In the genomic region with DNA sequence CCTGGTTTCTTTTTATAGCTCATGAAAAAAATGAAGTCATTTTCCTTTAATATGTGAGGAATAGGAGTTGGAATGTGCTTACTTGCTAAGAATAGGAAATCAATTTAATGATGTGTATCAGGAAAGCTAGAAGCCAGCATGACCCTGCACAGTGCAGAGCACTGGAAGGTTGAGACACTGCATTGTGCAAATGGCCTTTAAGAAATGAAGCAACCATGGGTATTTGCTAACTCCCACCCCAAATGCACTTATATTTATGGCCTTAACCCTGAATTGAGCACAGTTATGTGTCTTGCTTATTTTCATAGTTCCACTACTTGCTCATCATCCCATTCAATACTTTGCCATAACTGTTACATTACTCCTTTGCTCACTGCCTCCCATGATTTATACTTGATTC, we compare ENCODE assay signal across 19 mouse cellular contexts.
DNase-seq lines count a peak whose midpoint lies in the region; ATAC-seq lines count a peak whose summit lies in the region.
"Had no signal": no experiment of that assay in that cellular context is flagged by ENCODE, and none has a peak within 500 bp of the region (broad histone marks: within the 10 kb centered on the region; RNA-seq: fewer than 3 reads in every experiment).

No protein-coding gene starts in this region.

- ATAC-seq in hindbrain, embryonic 13.5 days (ENCODE audit: low FRiP score) = no peak
- no peak for ATAC-seq in hindbrain, embryonic 16.5 days
- ATAC-seq in neural tube, embryonic 12.5 days (ENCODE audit: low FRiP score, low read depth) = 0 out of 2 replicates have a peak, but pooled peaks have one; percentile 31
- ATAC-seq in forebrain, embryonic 14.5 days = no peak
- ATAC-seq in neural tube, embryonic 14.5 days (ENCODE audit: low read depth) = 0 out of 2 replicates have a peak, but pooled peaks have one; percentile 20

- DNase-seq in neural tube, embryonic 10.5 days (ENCODE audit: extremely low spot score, low spot score) = no peak
- DNase-seq in forebrain, embryonic 14.5 days (ENCODE audit: low spot score) = no peak
- DNase-seq in gastrocnemius, adult 18-20 months (ENCODE audit: low spot score) = no peak
- no peak for DNase-seq in left cerebral cortex, adult 18-20 months (ENCODE audit: low spot score in 2 of 2)
- DNase-seq: B cell, adult 2 months; cerebellum, adult 11 months; cerebellum, postnatal 25 days; gastrocnemius, postnatal 14 days; heart, adult 2 months; kidney, adult 2 months; kidney, postnatal 4 days; lung, postnatal 36 days; thymus, adult 2 months had no signal

- 0 out of 2 replicates have a peak, but pooled peaks cover 2% of the 10 kb centered on the region for H3K9me3 ChIP-seq in hindbrain, embryonic 13.5 days
- H3K9me3 ChIP-seq in hindbrain, embryonic 16.5 days (ENCODE audit: control insufficient read depth, low read length) = no peaks in the 10 kb centered on the region
- no peaks in the 10 kb centered on the region for H3K9me3 ChIP-seq in neural tube, embryonic 12.5 days
- H3K9me3 ChIP-seq in forebrain, embryonic 14.5 days (replicated peaks; ENCODE audit: control insufficient read depth, low read length) = 0 out of 2 replicates have a peak, but pooled peaks cover 4% of the 10 kb centered on the region
- no peaks in the 10 kb centered on the region for H3K9me3 ChIP-seq in neural tube, embryonic 14.5 days (ENCODE audit: control insufficient read depth, low read length)
- H3K9me3 ChIP-seq: heart, embryonic 15.5 days; liver, embryonic 15.5 days had no signal

- peak overlapping the region; percentile 82 for H3K27ac ChIP-seq in hindbrain, embryonic 13.5 days
- H3K27ac ChIP-seq in hindbrain, embryonic 16.5 days (ENCODE audit: low read depth, low read length) = no peak overlapping the region
- no peak overlapping the region for H3K27ac ChIP-seq in neural tube, embryonic 12.5 days
- H3K27ac ChIP-seq in forebrain, embryonic 14.5 days (ENCODE audit: low read depth, low read length) = peak overlapping the region; percentile 87; the same call in 1 of the 2 replicates
- no peak overlapping the region for H3K27ac ChIP-seq in neural tube, embryonic 14.5 days (ENCODE audit: low read depth, low read length)
- H3K27ac ChIP-seq: heart, adult 2 months; liver, embryonic 15.5 days had no signal

- no peak overlapping the region for H3K9ac ChIP-seq in hindbrain, embryonic 13.5 days
- H3K9ac ChIP-seq in hindbrain, embryonic 16.5 days (ENCODE audit: low read depth, low read length) = no peak overlapping the region
- H3K9ac ChIP-seq in neural tube, embryonic 12.5 days = no peak overlapping the region
- no peak overlapping the region for H3K9ac ChIP-seq in forebrain, embryonic 14.5 days (ENCODE audit: low read length)
- H3K9ac ChIP-seq in neural tube, embryonic 14.5 days (replicated peaks; ENCODE audit: low read depth, low read length) = no peak overlapping the region
- H3K9ac ChIP-seq: heart, embryonic 15.5 days; liver, embryonic 15.5 days had no signal

- no peaks in the 10 kb centered on the region for H3K27me3 ChIP-seq in hindbrain, embryonic 13.5 days
- H3K27me3 ChIP-seq in hindbrain, embryonic 16.5 days (replicated peaks; ENCODE audit: control insufficient read depth, insufficient read depth, low read length) = no peaks in the 10 kb centered on the region
- H3K27me3 ChIP-seq in neural tube, embryonic 12.5 days (replicated peaks) = no peaks in the 10 kb centered on the region
- no peaks in the 10 kb centered on the region for H3K27me3 ChIP-seq in forebrain, embryonic 14.5 days (replicated peaks; ENCODE audit: control insufficient read depth, insufficient read depth, low read length)
- H3K27me3 ChIP-seq in neural tube, embryonic 14.5 days (ENCODE audit: control insufficient read depth, insufficient read depth, low read length) = no peaks in the 10 kb centered on the region
- H3K27me3 ChIP-seq: heart, embryonic 15.5 days; liver, embryonic 15.5 days had no signal

- H3K36me3 ChIP-seq in hindbrain, embryonic 13.5 days = no peaks in the 10 kb centered on the region
- H3K36me3 ChIP-seq in hindbrain, embryonic 16.5 days (ENCODE audit: control insufficient read depth, insufficient read depth, low read length) = no peaks in the 10 kb centered on the region
- H3K36me3 ChIP-seq in neural tube, embryonic 12.5 days = no peaks in the 10 kb centered on the region
- H3K36me3 ChIP-seq in forebrain, embryonic 14.5 days (ENCODE audit: control insufficient read depth, insufficient read depth, low read length) = no peaks in the 10 kb centered on the region
- H3K36me3 ChIP-seq in neural tube, embryonic 14.5 days (ENCODE audit: control insufficient read depth, insufficient read depth, low read length) = no peaks in the 10 kb centered on the region
- H3K36me3 ChIP-seq: heart, embryonic 15.5 days; liver, embryonic 15.5 days had no signal

- no peak overlapping the region for H3K4me3 ChIP-seq in hindbrain, embryonic 13.5 days
- no peak overlapping the region for H3K4me3 ChIP-seq in hindbrain, embryonic 16.5 days (ENCODE audit: low read length)
- no peak overlapping the region for H3K4me3 ChIP-seq in neural tube, embryonic 12.5 days
- no peak overlapping the region for H3K4me3 ChIP-seq in forebrain, embryonic 14.5 days (ENCODE audit: low read depth, low read length)
- no peak overlapping the region for H3K4me3 ChIP-seq in neural tube, embryonic 14.5 days (ENCODE audit: low read depth, low read length)
- H3K4me3 ChIP-seq: heart, adult 2 months; heart, embryonic 15.5 days; liver, embryonic 15.5 days had no signal

- H3K4me1 ChIP-seq in hindbrain, embryonic 13.5 days (replicated peaks) = peaks cover 17% of the 10 kb centered on the region
- H3K4me1 ChIP-seq in hindbrain, embryonic 16.5 days (ENCODE audit: control insufficient read depth, insufficient read depth, low read depth, low read length) = peaks cover 4% of the 10 kb centered on the region
- peaks cover 8% of the 10 kb centered on the region for H3K4me1 ChIP-seq in neural tube, embryonic 12.5 days
- H3K4me1 ChIP-seq in forebrain, embryonic 14.5 days (ENCODE audit: control insufficient read depth, insufficient read depth, low read length) = peaks cover 6% of the 10 kb centered on the region; the same call in 1 of the 2 replicates
- H3K4me1 ChIP-seq in neural tube, embryonic 14.5 days (ENCODE audit: control insufficient read depth, insufficient read depth, low read length) = peaks cover 12% of the 10 kb centered on the region
- H3K4me1 ChIP-seq: liver, embryonic 15.5 days had no signal

- no peak overlapping the region for H3K4me2 ChIP-seq in hindbrain, embryonic 13.5 days
- H3K4me2 ChIP-seq in hindbrain, embryonic 16.5 days (ENCODE audit: low read length) = no peak overlapping the region
- no peak overlapping the region for H3K4me2 ChIP-seq in neural tube, embryonic 12.5 days (replicated peaks)
- H3K4me2 ChIP-seq in forebrain, embryonic 14.5 days (ENCODE audit: low read length) = no peak overlapping the region
- no peak overlapping the region for H3K4me2 ChIP-seq in neural tube, embryonic 14.5 days (ENCODE audit: low read depth, low read length)
- H3K4me2 ChIP-seq: heart, embryonic 15.5 days; liver, embryonic 15.5 days had no signal

Comparison
In these comparisons a context has a peak if more than half of its experiments do, and no peak if none do; other contexts are left out.
1. H3K27ac ChIP-seq: peak in hindbrain, embryonic 13.5 days (single experiment) and forebrain, embryonic 14.5 days (single experiment); none in hindbrain, embryonic 16.5 days (single experiment), neural tube, embryonic 12.5 days (single experiment) and neural tube, embryonic 14.5 days (single experiment).
2. ATAC-seq: peak in neural tube, embryonic 12.5 days (single experiment) and neural tube, embryonic 14.5 days (single experiment); none in hindbrain, embryonic 13.5 days (single experiment), hindbrain, embryonic 16.5 days (single experiment) and forebrain, embryonic 14.5 days (single experiment).